Mouse (Mus musculus) c-Kit-negative CD71-positive TER-119-positive erythroid progenitor cells, embryonic 14.5 days (primary cell): ENCODE results near the gene Mzf1.

Source experiments
- DNase-seq: peaks from one replicate; pipeline ENCODE4 v3.0.0-alpha.2; 2013; ENCODE audit warnings: low read depth, low spot score

The Mzf1 gene

DNA sequence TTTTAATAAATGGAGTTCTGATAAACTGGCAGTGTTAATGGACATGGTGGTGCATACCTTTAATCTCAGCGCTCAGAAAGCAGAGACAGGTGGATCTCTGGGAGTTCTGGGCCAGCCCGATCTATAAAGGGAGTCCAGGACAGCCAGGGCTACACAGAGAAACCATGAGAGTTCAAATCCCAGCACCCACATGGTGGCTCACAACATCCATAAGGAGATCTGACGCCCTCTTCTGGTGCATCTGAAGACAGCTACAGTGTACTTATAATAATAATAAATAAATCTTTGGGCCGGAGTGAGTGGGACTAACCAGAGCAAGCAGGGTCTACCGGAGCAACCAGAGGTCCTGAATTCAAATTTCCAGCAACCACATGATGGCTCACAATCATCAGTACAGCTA, 51.2 kb downstream of the Mzf1 start:
- no peak for DNase-seq

DNA sequence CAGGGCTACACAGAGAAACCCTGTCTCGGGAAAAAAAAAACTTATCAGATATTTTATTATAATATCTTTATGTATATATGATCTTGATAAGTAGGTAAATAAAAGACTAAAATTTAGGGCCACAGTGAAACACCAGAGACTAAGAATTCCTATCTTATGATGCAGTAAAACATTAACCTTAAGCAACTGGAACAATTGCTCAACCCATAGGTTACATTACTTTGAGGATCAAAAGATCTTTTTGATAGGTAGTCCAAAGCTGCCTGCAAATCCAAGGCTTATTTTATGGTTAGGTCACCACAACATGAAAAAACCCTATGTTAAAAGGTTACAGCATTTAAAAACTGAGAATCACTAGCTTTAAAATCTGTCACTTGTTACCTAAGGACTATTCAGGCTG, 53.0 kb downstream of the Mzf1 start:
- DNase-seq = no peak

- no peak for DNase-seq
Observed at GRCm38 (mm10) chr7:12998851-12999250, 55.7 kb downstream of the Mzf1 start, which contains the start of gene Trim28. TSS of gene Trim28 (plus strand) at chr7:12999114.

DNA sequence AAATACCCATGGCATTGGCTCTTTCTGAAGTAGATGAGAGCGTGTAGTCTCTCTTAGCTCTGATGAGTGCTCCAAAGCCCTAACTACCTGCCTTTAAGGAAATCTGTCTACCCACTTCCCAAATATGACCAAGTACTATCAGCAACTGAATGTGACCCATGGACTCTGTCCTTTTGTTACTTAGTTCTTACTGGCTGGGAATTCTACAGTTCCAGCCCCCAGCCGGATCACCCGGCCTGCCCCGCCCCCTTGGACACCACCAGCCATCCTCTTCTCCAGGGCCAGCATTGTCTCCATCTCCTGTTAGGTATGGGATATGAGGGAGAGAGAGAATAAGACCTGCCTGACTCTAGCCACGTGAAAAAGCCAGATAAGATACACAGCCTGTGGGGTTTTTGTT, 56.5 kb downstream of the Mzf1 start, which contains the start of gene Slc27a5:
Gene Slc27a5, minus strand, starts transcription at position 140 of the 400 bp plus-strand sequence.
- DNase-seq = no peak

DNA sequence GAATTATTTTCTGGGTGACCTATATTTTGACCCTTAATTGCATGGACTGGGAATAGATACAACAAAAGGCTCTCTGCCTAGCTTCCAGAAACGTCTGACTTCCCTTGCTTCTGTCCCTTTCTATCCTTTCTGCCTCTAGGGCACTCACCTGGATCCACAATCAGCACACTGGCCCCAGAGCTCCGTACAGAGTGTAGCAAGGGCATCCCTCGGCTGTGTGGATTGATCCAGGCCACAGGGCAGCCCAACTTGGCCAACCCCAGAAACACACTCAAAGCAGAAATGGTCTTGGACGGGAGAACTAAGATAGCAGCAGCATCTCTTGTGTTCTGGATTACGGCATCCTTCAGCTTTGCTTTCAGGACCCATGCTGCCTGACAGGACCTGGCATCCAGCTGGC, 57.3 kb downstream of the Mzf1 start:
- no peak for DNase-seq

- no peak for DNase-seq
Observed at GRCm38 (mm10) chr7:12995862-12996261, 58.7 kb downstream of the Mzf1 start.

- no peak for DNase-seq
Observed at GRCm38 (mm10) chr7:12993148-12993547, 61.4 kb downstream of the Mzf1 start.
